Comparison of ENCODE assay signal across 19 mouse cellular contexts in the genomic region with DNA sequence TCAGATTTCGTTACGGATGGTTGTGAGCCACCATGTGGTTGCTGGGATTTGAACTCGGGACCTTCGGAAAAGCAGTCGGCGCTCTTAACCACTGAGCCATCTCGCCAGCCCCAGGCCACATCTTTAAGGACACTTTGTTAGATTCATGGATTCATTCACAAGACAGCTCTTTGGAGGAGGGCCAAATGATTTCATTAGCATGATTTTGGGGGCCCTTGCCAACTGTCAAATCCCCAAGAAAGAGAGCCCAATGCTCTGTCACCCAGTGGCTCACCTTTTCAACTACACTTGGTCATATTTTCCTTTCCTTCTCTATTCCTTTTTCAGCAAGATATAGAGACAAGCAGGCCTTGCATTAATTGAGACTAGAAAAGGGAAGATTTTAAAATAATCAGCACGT.
DNase-seq lines count a peak whose midpoint lies in the region; TF ChIP-seq lines count a peak whose summit lies in the region.
"Had no signal": no experiment of that assay in that cellular context is flagged by ENCODE, and none has a peak within 500 bp of the region (broad histone marks: within the 10 kb centered on the region; RNA-seq: fewer than 3 reads in every experiment).

No protein-coding gene starts in this region.

- TF ChIP-seq POLR2A in heart, adult 2 months (IDR thresholded peaks at IDR 0.05; ENCODE audit: insufficient read depth, low read depth, low read length) = no peak
- TF ChIP-seq POLR2A in brain, embryonic 14.5 days (IDR thresholded peaks at IDR 0.05; ENCODE audit: borderline replicate concordance, extremely low read depth, insufficient read depth, insufficient read length, poor library complexity, severe bottlenecking) = no peak

- DNase-seq in cerebellum, adult 9-11 months = peak; percentile 21
- DNase-seq in cerebellum, adult 11-12 months = no peak
- peak; percentile 53 for DNase-seq in heart, adult 11 months
- DNase-seq in heart, adult 2 months = no peak
- peak; percentile 50 for DNase-seq in Muller cell, postnatal 12 days (ENCODE audit: inconsistent ontology term)
- peak; percentile 46 for DNase-seq in brain, embryonic 14.5 days (ENCODE audit: low read depth)
- DNase-seq: adrenal gland, adult 8-10 months; cerebellum, postnatal 36 days; gastrocnemius, adult 2 months; gastrocnemius, postnatal 25 days; heart, postnatal 10 days; heart, postnatal 4 days; kidney, adult 18-20 months had no signal

- 94% methylated on average over 8 of the region's 8 CpGs for WGBS in heart, adult 2 months

- no peaks in the 10 kb centered on the region for H3K79me2 ChIP-seq in heart, adult 2 months (replicated peaks; ENCODE audit: control insufficient read depth, insufficient read depth, low read length)

- H3K27ac ChIP-seq in heart, adult 2 months = no peak overlapping the region
- H3K27ac ChIP-seq: embryonic facial prominence, embryonic 13.5 days; gastrocnemius, adult 2 months; heart, embryonic 10.5 days; hindbrain, embryonic 13.5 days; intestine, embryonic 15.5 days had no signal

- TF ChIP-seq CTCF in heart, adult 2 months (IDR thresholded peaks at IDR 0.05) = no peak
- TF ChIP-seq CTCF in brain, embryonic 14.5 days (IDR thresholded peaks at IDR 0.05; ENCODE audit: borderline replicate concordance, extremely low read depth, insufficient read depth, insufficient read length) = no peak

- no peaks in the 10 kb centered on the region for H3K27me3 ChIP-seq in heart, adult 2 months (ENCODE audit: control insufficient read depth, insufficient read depth, low read length)
- H3K27me3 ChIP-seq: CH12.LX; embryonic facial prominence, embryonic 13.5 days; forebrain, embryonic 12.5 days; hindbrain, embryonic 13.5 days; intestine, embryonic 15.5 days had no signal

- no peak overlapping the region for H3K9ac ChIP-seq in heart, adult 2 months (ENCODE audit: low read depth, low read length)
- H3K9ac ChIP-seq: embryonic facial prominence, embryonic 13.5 days; forebrain, embryonic 12.5 days; hindbrain, embryonic 13.5 days; intestine, embryonic 15.5 days had no signal

- peaks cover 4% of the 10 kb centered on the region for H3K36me3 ChIP-seq in heart, adult 2 months (ENCODE audit: control insufficient read depth, insufficient read depth, low read length)

- no peak for TF ChIP-seq EP300 in heart, adult 2 months (IDR thresholded peaks at IDR 0.05; ENCODE audit: insufficient read depth, low read depth, low read length)

- intact Hi-C loops in heart, adult 2 months (cut with DNase I) = no loop called here

- no peaks in the 10 kb centered on the region for H3K4me1 ChIP-seq in heart, adult 2 months (ENCODE audit: control insufficient read depth, insufficient read depth, low read length)
- H3K4me1 ChIP-seq: forebrain, embryonic 12.5 days; hindbrain, embryonic 13.5 days; intestine, embryonic 15.5 days had no signal

- H3K4me3 ChIP-seq in heart, adult 2 months = no peak overlapping the region
- H3K4me3 ChIP-seq: embryonic facial prominence, embryonic 13.5 days; forebrain, embryonic 12.5 days; gastrocnemius, adult 2 months; heart, embryonic 10.5 days; hindbrain, embryonic 13.5 days; intestine, embryonic 15.5 days had no signal

Comparison
In these comparisons a context has a peak if more than half of its experiments do, and no peak if none do; other contexts are left out.
1. DNase-seq: peak in cerebellum, adult 9-11 months (single experiment), heart, adult 11 months (single experiment), Muller cell, postnatal 12 days (single experiment) and brain, embryonic 14.5 days (single experiment); none in cerebellum, adult 11-12 months (single experiment) and heart, adult 2 months (0 of 2).